Mouse (Mus musculus): ENCODE data around the gene Aff4.
"Not testable (repeated sequence)": the region's sequence is repeated elsewhere in the genome, so short reads cannot be mapped to it uniquely, and the experiment has no call there.

Aff4 gene

GRCm38 (mm10) chr11:53341019-53341418, 9.6 kb upstream of the Aff4 start:
- DNase-seq: not testable (repeated sequence)

- no peak for DNase-seq
Observed at GRCm38 (mm10) chr11:53342711-53343110, 7.9 kb upstream of the Aff4 start.

- no peak for DNase-seq
Observed at GRCm38 (mm10) chr11:53345328-53345727, 5.3 kb upstream of the Aff4 start.

DNA sequence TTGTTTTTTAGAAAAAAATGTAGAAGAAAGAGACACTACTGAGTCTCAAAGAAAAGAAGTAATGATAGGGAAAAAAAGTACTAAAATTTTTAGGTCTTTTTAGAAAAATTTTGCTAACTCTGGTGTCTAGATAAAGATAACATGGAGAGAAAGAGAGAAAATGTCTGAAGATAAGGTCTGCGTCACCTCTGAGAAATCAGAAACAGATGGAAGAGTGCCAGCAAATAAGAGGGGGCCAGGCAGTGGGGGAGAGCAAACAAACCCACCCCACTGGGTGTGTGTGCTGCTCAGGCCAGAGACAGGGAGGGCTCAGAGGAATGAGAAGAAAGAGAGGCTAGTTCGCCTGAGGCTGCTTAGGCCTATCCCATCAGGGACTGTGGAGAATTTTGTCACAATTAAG, 4.9 kb upstream of the Aff4 start:
- no peak for DNase-seq

DNA sequence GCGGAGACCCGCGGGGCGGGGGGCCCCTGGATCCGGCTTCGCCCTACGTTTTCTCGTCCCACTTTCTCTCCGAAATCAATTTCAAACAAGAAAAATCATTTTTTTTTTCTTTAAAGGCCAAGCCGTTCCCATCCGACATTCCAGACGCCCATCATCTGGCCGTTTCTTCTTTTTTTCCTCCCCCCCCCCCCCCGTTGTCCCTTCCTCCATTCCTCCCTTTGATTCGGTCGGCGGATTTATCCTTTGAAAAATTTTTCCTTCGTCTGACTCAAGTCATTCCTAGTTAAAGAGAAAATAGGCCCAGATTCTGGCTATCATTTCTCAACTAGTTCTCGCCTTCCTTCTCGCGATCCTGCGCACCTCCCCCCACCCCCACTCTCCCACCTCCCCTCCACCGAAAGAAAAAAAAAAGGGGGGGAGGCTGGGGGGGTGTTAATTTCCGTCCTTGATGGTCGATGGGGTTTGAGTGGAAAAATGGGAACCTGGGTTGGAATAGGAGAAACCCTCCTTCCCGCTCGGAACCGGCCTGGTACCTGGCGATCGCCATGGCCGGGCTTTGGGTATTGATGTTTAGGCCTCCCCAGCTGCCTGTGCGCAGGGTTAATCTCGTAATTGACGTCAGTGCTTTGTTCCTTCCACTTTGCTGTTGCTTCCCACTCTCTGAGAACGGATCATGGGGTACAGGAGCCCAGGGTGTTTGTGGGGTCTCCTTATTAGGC, 750 bp downstream of the Aff4 start:
- DNase-seq: peak; percentile 52

DNA sequence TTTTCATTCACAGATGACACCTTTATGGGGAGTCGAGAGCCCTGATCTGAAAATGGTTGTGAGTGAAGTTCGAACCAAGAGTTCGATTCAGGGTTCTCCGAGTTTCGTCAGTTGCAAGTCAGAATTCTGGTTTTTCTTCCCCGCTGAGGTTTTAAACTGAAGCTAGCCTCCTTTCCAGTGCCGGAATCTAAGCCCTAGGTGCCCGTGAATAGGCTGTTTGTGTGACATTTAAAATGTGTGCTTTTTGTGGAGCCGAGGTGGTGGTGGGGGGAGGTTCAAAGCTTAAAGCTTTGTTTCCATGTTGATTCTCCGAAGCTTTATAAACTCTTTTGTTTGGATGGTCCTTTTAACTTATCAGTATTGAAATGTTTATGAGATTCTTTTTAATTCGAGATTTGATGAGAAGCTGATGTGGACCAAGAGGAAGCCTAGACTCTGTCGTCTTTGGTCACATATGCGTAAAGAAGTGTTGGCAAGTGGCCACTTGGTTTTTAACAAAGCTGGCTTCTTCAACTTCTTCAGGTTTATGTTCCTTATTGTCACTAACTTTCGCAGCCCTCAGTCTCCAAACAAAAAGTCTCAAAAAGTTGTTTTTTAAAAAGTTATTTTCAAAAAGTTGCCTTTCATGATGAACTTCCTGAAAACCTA, 1.4 kb downstream of the Aff4 start:
- DNase-seq: no peak

GRCm38 (mm10) chr11:53358504-53359155, 8.0 kb downstream of the Aff4 start:
- DNase-seq: no peak

GRCm38 (mm10) chr11:53367032-53367431, 16.4 kb downstream of the Aff4 start:
- DNase-seq: no peak

DNA sequence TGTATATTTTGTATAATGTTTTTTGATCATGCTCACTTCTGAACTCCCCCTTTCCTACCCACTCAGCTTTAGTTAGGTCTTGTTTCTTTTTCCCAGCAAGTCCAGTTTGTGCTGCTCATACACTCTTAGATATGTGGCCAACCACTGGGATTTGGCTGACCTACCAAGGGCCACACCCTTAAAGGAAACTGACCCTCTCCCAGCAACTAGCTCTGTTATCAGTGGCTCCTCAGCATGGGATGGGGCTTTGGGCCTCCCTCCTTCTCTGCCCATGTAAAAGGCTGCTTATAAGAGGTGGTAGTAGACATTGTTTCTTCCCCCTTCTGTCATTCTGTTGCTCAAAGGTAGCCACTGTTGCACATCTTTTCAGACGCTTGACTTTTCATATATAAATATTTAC, 28.3 kb downstream of the Aff4 start:
- DNase-seq: no peak

- no peak for DNase-seq
Observed at GRCm38 (mm10) chr11:53383758-53384428, 33.3 kb downstream of the Aff4 start.

- DNase-seq: no peak
Observed at GRCm38 (mm10) chr11:53393856-53394255, 43.2 kb downstream of the Aff4 start.

DNA sequence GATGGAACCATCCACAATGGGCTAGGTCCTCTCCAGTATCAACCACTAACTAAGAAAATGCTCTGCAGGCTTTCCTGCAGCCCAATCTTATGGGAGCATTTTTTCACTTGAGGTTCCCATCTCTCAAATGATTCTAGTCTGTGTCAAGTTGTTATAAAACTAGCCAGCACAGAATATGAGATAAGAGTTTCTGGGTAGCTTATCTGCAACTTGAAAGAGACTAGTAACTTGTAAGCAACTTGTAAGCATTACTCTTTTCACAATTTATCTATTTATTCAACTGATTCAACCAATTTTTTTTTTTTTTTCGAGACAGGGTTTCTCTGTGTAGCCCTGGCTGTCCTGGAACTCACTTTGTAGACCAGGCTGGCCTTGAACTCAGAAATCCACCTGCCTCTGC, 53.0 kb downstream of the Aff4 start:
- DNase-seq: no peak

- no peak for DNase-seq
Observed at GRCm38 (mm10) chr11:53411738-53412137, 61.1 kb downstream of the Aff4 start.

DNA sequence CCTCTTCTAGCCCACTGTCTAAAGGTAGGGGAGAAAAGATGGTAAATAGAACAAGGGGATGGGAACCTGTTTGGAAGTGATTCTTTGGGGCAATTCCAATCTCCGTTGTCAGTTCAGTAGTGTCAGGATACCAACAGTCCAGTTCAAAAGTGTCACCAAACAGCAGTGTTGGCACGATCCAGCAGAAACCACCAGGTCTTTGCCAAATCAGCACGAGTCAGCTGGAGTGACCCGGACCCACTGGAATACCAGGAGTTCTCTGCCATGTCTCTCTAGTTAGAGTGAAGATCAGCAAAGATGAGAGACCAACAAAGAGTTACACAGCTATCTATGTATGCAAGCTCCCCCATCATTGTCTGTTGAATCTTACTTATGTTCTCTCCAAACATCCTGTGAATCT, 63.2 kb downstream of the Aff4 start:
- DNase-seq: no peak

DNA sequence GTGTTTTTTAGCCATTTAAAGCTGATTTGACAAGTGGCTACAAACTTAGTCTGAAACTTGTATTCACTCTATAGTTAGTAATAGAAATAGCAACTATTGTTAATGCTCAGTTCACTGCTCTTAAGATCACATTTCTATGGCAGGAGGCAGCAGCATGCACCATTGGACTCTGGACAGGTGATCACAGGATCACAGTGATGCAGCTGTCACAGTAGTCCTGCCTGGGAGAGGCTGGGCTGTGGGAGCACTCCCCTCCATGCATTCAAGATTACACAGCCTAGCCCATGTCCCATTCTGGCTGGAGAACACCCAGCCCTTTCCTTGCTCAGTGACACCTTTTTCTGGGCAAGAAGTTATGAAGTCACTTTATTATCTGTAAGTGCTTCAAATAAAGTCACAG, 67.4 kb downstream of the Aff4 start:
- DNase-seq: no peak

GRCm38 (mm10) chr11:53423036-53423435, 72.4 kb downstream of the Aff4 start, which contains the start of gene Leap2:
Leap2 (minus strand) TSS chr11:53423170.
- no peak for DNase-seq

DNA sequence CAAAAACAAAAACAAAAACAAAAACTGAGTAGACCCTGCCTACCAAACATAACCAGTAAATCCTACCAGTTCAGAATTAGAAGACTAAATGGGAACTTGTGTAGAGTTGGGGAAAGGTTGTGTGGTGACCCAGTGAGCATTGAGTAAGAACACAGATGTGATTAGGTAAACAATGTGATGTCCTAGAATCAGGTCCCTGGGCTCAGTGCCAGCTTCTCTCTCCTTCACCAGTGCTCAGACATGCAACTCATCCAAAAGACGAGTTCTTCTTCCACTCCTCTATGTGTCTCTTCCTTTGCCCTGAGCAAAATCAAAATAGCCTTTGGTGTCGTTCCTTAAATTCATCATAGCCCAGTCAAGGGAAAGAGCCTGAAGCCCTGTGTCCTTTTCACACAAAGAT, 74.2 kb downstream of the Aff4 start:
- no peak for DNase-seq

GRCm38 (mm10) chr11:53425251-53425650, 74.6 kb downstream of the Aff4 start:
- no peak for DNase-seq

DNA sequence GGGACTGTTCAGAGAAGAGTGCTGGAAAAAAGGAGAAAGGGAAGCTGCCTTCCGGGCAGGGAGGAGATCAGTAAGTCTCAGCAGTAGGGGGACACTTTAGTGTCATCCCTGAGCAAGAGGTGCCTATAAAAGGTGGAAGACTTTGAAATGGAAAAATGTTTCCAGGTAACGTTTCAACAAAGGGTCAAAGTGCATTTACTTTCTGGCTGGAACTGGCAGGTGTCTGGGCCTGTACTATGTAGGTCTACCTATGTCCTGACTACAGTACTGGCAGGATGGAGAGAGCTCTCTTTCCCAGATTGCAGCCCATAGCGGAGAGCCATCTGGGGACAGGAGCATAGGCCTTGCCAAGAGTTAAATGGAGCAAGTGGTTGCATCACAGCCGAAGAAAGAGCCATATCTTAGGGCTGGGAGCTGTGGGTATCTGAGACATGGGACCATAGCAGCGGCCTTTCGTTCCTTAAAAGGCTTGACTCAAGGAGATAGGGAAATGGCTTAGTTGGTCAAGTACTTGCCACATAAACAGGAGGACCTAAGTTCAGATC, 75.2 kb downstream of the Aff4 start:
- no peak for DNase-seq

GRCm38 (mm10) chr11:53426914-53427313, 76.3 kb downstream of the Aff4 start:
- DNase-seq: not testable (repeated sequence)

GRCm38 (mm10) chr11:53427993-53428715, 77.5 kb downstream of the Aff4 start:
- DNase-seq: no peak

GRCm38 (mm10) chr11:53428716-53429057, 78.1 kb downstream of the Aff4 start:
- DNase-seq: no peak

DNA sequence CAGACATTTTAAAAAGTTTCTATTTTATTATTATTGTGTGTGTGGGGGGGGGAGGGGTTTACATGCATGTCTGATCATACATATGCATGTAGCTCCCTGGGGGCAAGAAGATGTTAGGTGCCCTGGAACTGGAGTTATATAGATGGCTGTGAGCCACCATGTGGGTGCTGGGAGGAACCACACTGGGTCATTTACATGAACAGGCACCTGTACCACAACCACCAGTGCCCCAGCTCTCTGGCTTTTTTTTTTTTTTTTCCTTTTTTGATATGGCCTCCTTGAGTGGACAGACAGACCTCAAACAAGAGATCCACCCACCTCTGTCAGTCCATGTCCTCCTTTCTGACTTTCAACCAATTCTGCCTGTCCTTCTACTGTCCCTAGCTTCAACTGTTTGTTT, 78.5 kb downstream of the Aff4 start:
- no peak for DNase-seq

All from cerebellum, adult 11-12 months (tissue).